Mouse (Mus musculus) heart, embryonic 14.5 days (tissue): ENCODE data around the gene Nt5c2. TPM values are rescaled to one million over a fixed set of nuclear protein-coding genes. Genes with fewer than 3 reads are reported as not detected.

ENCODE experiments used
- ATAC-seq: fragments of 200-750 bp; cut with Nextera tagmentation; 2 replicates; pipeline ENCODE4 v1.8.0; 2017; ENCODE audit warnings: low read depth, moderate TSS enrichment; ENCODE audit not compliant: insufficient number of reproducible peaks, insufficient read depth, low FRiP score
- H3K27ac ChIP-seq, 2 experiments: fragments of 200-500 bp in 1 of 2; fragments of 300-500 bp in 1 of 2; sonication (generic) in 1 of 2; replicated peaks in 1 of 2; 2 replicates each; pipeline ENCODE4 v1.5.1; 2012 to 2014; ENCODE audit warnings: low read depth in 2 of 2, low read length in 2 of 2, control low read depth in 1 of 2, mild to moderate bottlenecking in 1 of 2, mixed read lengths in 1 of 2; ENCODE audit not compliant: control insufficient read depth in 1 of 2, insufficient read depth in 1 of 2
- H3K27me3 ChIP-seq: fragments of 300-500 bp; sonication (generic); 2 replicates; pipeline ENCODE4 v1.6.1; 2014; ENCODE audit warnings: mild to moderate bottlenecking, low read length, control low read depth; ENCODE audit not compliant: control insufficient read depth, insufficient read depth
- H3K36me3 ChIP-seq: fragments of 300-500 bp; sonication (generic); 2 replicates; pipeline ENCODE4 v1.6.1; 2014; ENCODE audit warnings: mild to moderate bottlenecking, control low read depth, low read length, mixed read lengths; ENCODE audit not compliant: control insufficient read depth, insufficient read depth
- H3K4me1 ChIP-seq, 2 experiments: fragments of 200-500 bp in 1 of 2; fragments of 300-500 bp in 1 of 2; sonication (generic) in 1 of 2; 2 replicates each; pipeline ENCODE4 v1.6.1; 2012 to 2014; ENCODE audit warnings: low read length in 2 of 2, control low read depth in 1 of 2, mixed read lengths in 1 of 2; ENCODE audit not compliant: control insufficient read depth in 2 of 2, insufficient read depth in 2 of 2
- H3K4me2 ChIP-seq: fragments of 300-500 bp; sonication (generic); 2 replicates; pipeline ENCODE4 v1.6.1; 2014; ENCODE audit warnings: mild to moderate bottlenecking, low read length
- H3K4me3 ChIP-seq, 2 experiments: fragments of 200-500 bp in 1 of 2; fragments of 300-500 bp in 1 of 2; sonication (generic) in 1 of 2; 2 replicates each; pipeline ENCODE4 v1.5.1; 2012 to 2014; ENCODE audit warnings: low read length in 2 of 2, mild to moderate bottlenecking in 2 of 2, control low read depth in 1 of 2, low read depth in 1 of 2, moderate library complexity in 1 of 2; ENCODE audit not compliant: control insufficient read depth in 1 of 2, insufficient read depth in 1 of 2
- H3K9ac ChIP-seq: fragments of 300-500 bp; sonication (generic); 2 replicates; pipeline ENCODE4 v1.6.1; 2014; ENCODE audit warnings: mild to moderate bottlenecking, low read length
- H3K9me3 ChIP-seq: fragments of 300-500 bp; sonication (generic); 2 replicates; pipeline ENCODE4 v1.6.1; 2016; ENCODE audit warnings: low read length, control low read depth; ENCODE audit not compliant: control insufficient read depth
- WGBS: fragments of 180-500 bp; shearing (Covaris S2); extraction: QIAGEN DNeasy Blood & Tissue Kit; methylation state at CpG from one replicate; pipeline ENCODE4 v1.1.7; 2014; 5-methylcytosine and 5-hydroxymethylcytosine counted together
- polyA plus RNA-seq: library from polyadenylated mRNA; unstranded; fragments of >200 nt; fragmentation: Nextera tagmentation; extraction: Ambion mirVana; gene quantifications from 2 replicates; pipeline ENCODE4 v1.2.1, GENCODE M21; 2014

Nt5c2 gene
- polyA plus RNA-seq, 1 experiment from 2014 or later: 126 TPM

GRCm38 (mm10) chr19:46848381-46849268 lies 166.3 kb downstream of the Nt5c2 start:
- Histone ChIP-seq H3K27ac (peak overlapping the region; percentile 79), H3K27me3 (no peaks in the 10 kb centered on the region), H3K36me3 (no peaks in the 10 kb centered on the region), H3K4me1 (peaks cover 19 to 32% of the 10 kb centered on the region in 2 experiments), H3K4me3 (peak overlapping the region in 1 of 2 experiments; percentile 15; a peak in 1 of 4 replicates), H3K9me3 (no peaks in the 10 kb centered on the region), H3K4me2 (peak overlapping the region; percentile 48), H3K9ac (peak overlapping the region; percentile 55)
- ATAC-seq: no peak
- 19% methylated on average over 14 of the region's 14 CpGs for WGBS

DNA sequence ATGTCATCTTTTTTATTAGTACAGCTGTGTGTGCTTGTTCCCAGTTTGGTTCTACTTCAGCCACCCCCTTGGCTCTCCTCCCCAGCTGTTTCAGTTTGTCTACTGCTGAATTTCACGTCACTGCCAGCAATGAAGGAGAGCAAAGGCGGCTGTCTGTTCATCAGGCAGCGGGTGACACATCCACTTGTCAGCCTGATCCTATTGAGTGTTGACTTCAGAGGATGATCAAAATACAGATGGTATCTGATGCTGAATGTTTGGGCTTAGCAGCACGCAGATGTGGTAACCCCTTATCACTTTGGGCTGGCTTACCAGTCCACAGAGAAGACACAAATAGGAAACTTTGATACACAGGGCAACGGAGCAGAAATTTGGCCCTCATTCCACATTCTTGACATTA lies 168.5 kb downstream of the Nt5c2 start:
- no peaks in the 10 kb centered on the region for H3K36me3 ChIP-seq
- no peak overlapping the region for H3K4me2 ChIP-seq
- peak overlapping the region in 1 of 2 experiments; percentile 33; a peak in 1 of 4 replicates for H3K27ac ChIP-seq
- ATAC-seq: no peak
- no peaks in the 10 kb centered on the region for H3K27me3 ChIP-seq
- H3K4me1 ChIP-seq: peaks cover 24 to 39% of the 10 kb centered on the region in 2 experiments
- H3K9me3 ChIP-seq: no peaks in the 10 kb centered on the region
- H3K9ac ChIP-seq: no peak overlapping the region
- WGBS: 36% methylated on average over 5 of the region's 5 CpGs
- H3K4me3 ChIP-seq: no peak overlapping the region

DNA sequence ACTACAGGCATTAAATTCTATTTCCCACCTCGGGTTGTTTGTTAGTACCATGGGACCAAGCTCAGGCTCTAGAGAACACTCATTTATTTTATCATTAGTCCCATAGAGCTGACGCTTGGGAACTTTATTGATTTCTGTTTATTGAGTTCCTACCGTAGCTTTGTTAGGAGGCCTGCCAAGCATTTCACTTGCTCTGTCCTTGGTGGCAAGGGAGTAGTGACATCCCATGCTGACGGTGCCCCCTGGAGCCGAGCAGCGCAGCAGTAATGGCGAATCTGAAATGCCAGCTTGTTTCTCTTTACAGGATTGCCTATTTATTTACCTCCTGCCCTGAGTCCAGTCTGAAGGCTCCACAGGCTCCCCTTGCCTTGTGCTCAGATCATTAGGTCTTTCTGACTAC lies 168.9 kb downstream of the Nt5c2 start:
- H3K9ac ChIP-seq: no peak overlapping the region
- H3K27ac ChIP-seq: 0 out of 4 replicates have a peak overlapping the region, but pooled peaks of 1 of the 2 experiments have one; percentile 33
- no peaks in the 10 kb centered on the region for H3K27me3 ChIP-seq
- H3K36me3 ChIP-seq: no peaks in the 10 kb centered on the region
- ATAC-seq: no peak
- WGBS: 85% methylated on average over 7 of the region's 7 CpGs
- H3K9me3 ChIP-seq: no peaks in the 10 kb centered on the region
- no peak overlapping the region for H3K4me2 ChIP-seq
- peaks cover 24 to 39% of the 10 kb centered on the region in 2 experiments for H3K4me1 ChIP-seq
- H3K4me3 ChIP-seq: no peak overlapping the region

DNA sequence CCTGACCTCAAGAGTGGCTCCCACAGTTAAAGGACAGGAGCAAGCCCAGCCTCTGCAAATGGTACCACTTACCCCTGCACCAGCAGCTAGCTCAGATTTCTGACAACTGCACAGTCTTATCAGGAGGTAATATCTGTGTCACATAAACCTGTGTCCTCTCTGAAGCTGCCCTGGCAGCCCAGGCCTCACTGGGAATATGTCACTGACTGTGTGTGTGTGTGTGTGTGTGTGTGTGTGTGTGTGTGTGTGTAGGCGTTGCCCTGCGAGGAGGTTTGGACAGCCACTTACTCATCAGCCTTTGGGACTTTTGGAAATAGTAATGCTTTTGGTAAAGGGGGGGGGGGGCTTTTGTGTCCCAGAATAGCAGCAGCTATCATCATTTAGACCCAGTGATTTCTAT lies 171.9 kb downstream of the Nt5c2 start:
- Histone ChIP-seq H3K27me3 (no peaks in the 10 kb centered on the region), H3K9ac (no peak overlapping the region), H3K4me3 (no peak overlapping the region), H3K4me2 (no peak overlapping the region), H3K27ac (no peak overlapping the region; a peak in 1 of 4 replicates), H3K4me1 (peaks cover 13 to 20% of the 10 kb centered on the region in 2 experiments), H3K9me3 (no peaks in the 10 kb centered on the region), H3K36me3 (no peaks in the 10 kb centered on the region)
- no peak for ATAC-seq
- WGBS: 6% methylated on average over 2 of the region's 2 CpGs

GRCm38 (mm10) chr19:46841016-46841415 lies 173.9 kb downstream of the Nt5c2 start:
- peaks cover 7 to 11% of the 10 kb centered on the region in 2 experiments for H3K4me1 ChIP-seq
- 82% methylated on average over 4 of the region's 4 CpGs for WGBS
- no peak overlapping the region for H3K4me3 ChIP-seq
- H3K27ac ChIP-seq: no peak overlapping the region
- H3K27me3 ChIP-seq: no peaks in the 10 kb centered on the region
- no peak overlapping the region for H3K9ac ChIP-seq
- no peaks in the 10 kb centered on the region for H3K9me3 ChIP-seq
- no peaks in the 10 kb centered on the region for H3K36me3 ChIP-seq
- ATAC-seq: no peak
- no peak overlapping the region for H3K4me2 ChIP-seq

DNA sequence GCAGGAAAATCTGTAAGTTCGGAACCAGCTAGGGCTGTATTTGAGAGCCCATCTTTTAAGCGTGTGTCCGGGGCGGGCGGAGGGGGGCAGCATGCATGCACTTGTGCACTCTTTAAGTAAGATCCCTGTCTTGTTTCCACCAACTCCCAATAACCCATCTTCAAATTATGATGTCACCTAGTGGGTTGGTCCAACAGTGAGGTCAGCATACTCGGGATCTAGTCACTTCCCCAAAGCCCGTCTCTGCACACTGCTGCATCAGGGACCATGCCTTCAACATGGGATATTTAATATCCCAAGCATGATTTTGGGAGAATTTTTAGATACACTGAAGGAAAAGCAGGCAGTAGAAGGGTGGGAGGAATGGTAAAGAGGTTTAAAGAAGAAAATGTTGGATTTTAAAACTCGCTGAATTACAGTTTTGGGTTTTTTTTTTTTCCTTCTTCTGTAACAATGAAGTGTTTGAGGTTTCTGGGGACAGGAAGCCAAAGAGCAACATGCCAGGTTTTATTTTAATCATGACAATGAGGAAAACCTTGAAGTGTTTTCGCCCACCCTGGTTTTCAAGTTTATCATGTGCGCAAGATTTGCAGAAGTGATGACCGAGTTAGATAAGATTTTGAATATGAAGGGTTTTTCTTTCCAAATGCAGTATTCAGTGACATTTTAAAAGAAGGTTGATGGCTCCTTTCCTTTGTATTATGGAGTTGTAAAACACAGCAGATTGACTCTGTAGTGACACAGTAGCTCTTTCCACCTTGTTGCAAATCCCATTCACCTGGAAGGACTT lies 177.5 kb downstream of the Nt5c2 start:
- no peak overlapping the region for H3K4me2 ChIP-seq
- no peaks in the 10 kb centered on the region; a peak in 1 of 4 replicates for H3K4me1 ChIP-seq
- 83% methylated on average over 11 of the region's 11 CpGs for WGBS
- no peaks in the 10 kb centered on the region for H3K9me3 ChIP-seq
- no peak overlapping the region for H3K4me3 ChIP-seq
- H3K27ac ChIP-seq: no peak overlapping the region
- no peak for ATAC-seq
- no peaks in the 10 kb centered on the region for H3K27me3 ChIP-seq
- no peak overlapping the region for H3K9ac ChIP-seq
- no peaks in the 10 kb centered on the region for H3K36me3 ChIP-seq

- Histone ChIP-seq H3K4me2 (no peak overlapping the region), H3K27ac (no peak overlapping the region), H3K9me3 (no peaks in the 10 kb centered on the region), H3K27me3 (no peaks in the 10 kb centered on the region), H3K4me3 (no peak overlapping the region), H3K36me3 (no peaks in the 10 kb centered on the region), H3K9ac (no peak overlapping the region), H3K4me1 (peaks cover 0 to 6% of the 10 kb centered on the region in 2 experiments; a peak in 2 of 4 replicates)
- WGBS: 77% methylated on average over 3 of the region's 3 CpGs
- ATAC-seq: no peak
Observed at GRCm38 (mm10) chr19:46836085-46836484, 178.9 kb downstream of the Nt5c2 start.
